Mouse (Mus musculus): ENCODE results near the gene Hs6st1. TPM values are rescaled to one million over a fixed set of nuclear protein-coding genes. Genes with fewer than 3 reads are reported as not detected.
A peak's percentile ranks its signal among the peaks of the same experiment; 100 is the strongest.

The Hs6st1 gene
- polyA plus RNA-seq, 1 experiment from 2014 or later, result 6.1 TPM

DNA sequence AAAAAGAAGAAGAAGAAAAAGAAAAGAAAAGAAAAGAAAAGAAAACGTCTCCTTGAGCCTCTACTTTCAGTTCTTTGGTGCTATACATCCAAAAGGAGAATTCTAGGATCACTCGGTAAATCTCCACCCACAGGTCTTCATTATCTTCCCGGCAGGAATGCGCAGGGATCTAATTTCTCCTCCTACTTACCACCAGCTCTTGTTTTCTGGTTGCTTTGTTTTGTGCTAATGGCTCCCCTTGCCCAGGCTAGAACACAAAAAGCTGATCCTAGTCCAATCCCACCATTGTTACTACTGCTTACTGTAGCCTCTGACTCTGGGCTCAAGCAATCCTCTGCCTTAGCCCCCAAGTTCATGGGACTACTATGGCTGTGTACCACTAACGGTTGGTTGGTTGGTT lies 16.9 kb downstream of the Hs6st1 start:
- ATAC-seq (ENCODE audit: low read depth) (no peak), DNase-seq (no peak)
- H3K27ac ChIP-seq, result no peak overlapping the region; the same call in 1 of the 2 replicates
- H3K9me3 ChIP-seq (replicated peaks), result no peaks in the 10 kb centered on the region
- H3K4me3 ChIP-seq (replicated peaks), result no peak overlapping the region
- no peaks in the 10 kb centered on the region for H3K27me3 ChIP-seq
- H3K4me2 ChIP-seq, result no peak overlapping the region
- no peak overlapping the region for H3K9ac ChIP-seq
- peaks cover 78% of the 10 kb centered on the region for H3K4me1 ChIP-seq (replicated peaks)
- 93% methylated on average over 5 of the region's 5 CpGs for WGBS (ENCODE audit: insufficient replicate concordance)
- H3K36me3 ChIP-seq, result peaks cover 94% of the 10 kb centered on the region

DNA sequence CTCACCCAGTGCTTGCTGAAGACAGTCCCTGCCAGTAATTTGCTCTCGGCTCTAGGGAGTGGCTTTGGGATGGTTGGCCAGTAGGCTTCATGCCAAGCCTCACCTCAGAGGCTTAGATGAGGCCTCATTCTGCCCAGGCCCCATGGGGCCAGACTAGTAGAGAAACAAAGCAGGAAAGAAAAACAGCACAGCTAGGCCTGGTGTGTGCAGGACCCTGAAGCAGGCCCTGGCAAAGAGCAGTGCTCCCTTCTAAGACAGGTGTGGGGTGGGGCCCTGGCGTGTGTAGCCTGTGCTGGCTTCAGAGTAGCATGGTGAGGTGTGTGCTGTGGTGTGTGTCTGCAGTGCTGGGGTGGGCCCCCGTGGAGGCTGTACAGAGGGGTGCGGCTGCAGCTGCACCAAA lies 20.2 kb downstream of the Hs6st1 start:
- Histone ChIP-seq H3K27me3 (no peaks in the 10 kb centered on the region), H3K4me3 (replicated peaks) (peak overlapping the region; percentile 6), H3K9ac (peak overlapping the region; percentile 83), H3K4me2 (peak overlapping the region; percentile 71), H3K36me3 (peaks cover 81% of the 10 kb centered on the region), H3K27ac (peak overlapping the region; percentile 99), H3K4me1 (replicated peaks) (peaks cover 89% of the 10 kb centered on the region), H3K9me3 (replicated peaks) (no peaks in the 10 kb centered on the region)
- DNase-seq, result no peak
- WGBS (ENCODE audit: insufficient replicate concordance), result 53% methylated on average over 4 of the region's 4 CpGs
- no peak for ATAC-seq (ENCODE audit: low read depth)

DNA sequence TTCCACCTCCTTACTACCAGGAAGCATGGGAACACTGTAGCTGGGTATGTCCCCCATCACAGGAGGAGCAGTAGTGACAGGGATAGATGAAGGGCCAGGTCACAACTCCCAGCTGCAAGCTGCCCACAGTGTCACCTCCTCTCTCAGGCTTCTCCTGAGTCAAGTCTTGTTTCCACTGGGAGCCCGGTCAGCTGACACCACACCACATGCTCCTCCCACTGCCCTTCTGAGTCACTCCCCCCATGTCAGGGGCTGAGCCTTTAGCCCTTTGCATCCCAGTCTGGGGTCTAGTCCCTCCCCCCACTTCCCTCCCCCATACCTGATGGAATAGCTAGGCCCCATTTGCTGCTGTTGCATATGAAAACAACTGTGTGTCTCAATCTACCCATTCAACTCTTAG lies 21.3 kb downstream of the Hs6st1 start:
- peak overlapping the region; percentile 71 for H3K4me2 ChIP-seq
- H3K9ac ChIP-seq, result peak overlapping the region; percentile 83
- WGBS (ENCODE audit: insufficient replicate concordance), result 59% methylated on average over 1 of the region's 1 CpGs
- H3K9me3 ChIP-seq (replicated peaks), result no peaks in the 10 kb centered on the region
- no peaks in the 10 kb centered on the region for H3K27me3 ChIP-seq
- peaks cover 81% of the 10 kb centered on the region for H3K36me3 ChIP-seq
- DNase-seq (no peak), ATAC-seq (ENCODE audit: low read depth) (peak; percentile 4; the same call in 1 of the 2 replicates)
- peak overlapping the region; percentile 99 for H3K27ac ChIP-seq
- peak overlapping the region; percentile 37 for H3K4me3 ChIP-seq (replicated peaks)
- H3K4me1 ChIP-seq (replicated peaks), result peaks cover 93% of the 10 kb centered on the region

DNA sequence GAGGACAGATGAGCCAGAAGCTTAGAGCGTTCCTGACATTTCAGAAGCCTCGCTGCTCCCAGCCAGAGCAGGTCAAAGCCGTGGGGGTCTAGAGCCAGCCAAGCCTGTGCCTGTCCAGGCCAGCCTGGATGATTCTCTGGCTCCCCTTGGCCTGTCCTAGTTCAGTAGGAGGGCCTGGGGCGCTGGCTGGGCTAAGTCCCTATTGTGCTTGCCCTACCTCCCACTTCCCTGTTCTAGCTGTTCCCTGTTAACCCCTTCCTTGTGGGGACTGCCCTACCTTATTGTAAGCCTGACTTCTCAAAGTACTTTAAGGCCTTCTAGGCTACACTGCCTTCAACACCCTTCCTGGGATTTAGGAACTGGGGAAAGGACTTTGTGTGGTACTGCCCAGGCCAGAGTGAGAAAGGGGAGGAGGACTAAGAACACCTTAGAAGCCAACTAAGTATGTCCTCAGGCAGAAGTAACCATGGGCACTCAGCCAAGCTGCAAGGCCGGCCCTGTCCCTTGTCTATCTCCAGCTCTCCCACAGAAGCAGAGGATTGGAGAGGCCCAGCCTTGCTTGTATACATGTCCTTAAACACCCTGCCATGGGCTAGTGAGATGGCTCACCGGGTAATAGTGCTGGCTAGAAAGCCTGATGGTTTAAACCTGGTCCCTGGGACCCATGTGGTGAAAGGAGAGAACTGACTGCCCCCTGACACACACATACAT lies 22.0 kb downstream of the Hs6st1 start:
- DNase-seq (peak; percentile 34), ATAC-seq (ENCODE audit: low read depth) (peak; percentile 23)
- peak overlapping the region; percentile 83 for H3K9ac ChIP-seq
- peaks cover 81% of the 10 kb centered on the region for H3K36me3 ChIP-seq
- 60% methylated on average over 6 of the region's 6 CpGs for whole genome bisulfite sequencing (ENCODE audit: insufficient replicate concordance)
- H3K4me2 ChIP-seq, result peak overlapping the region; percentile 71
- H3K27ac ChIP-seq, result peak overlapping the region; percentile 99
- no peaks in the 10 kb centered on the region for H3K9me3 ChIP-seq (replicated peaks)
- peak overlapping the region; percentile 37 for H3K4me3 ChIP-seq (replicated peaks)
- peaks cover 98% of the 10 kb centered on the region for H3K4me1 ChIP-seq (replicated peaks)
- no peaks in the 10 kb centered on the region for H3K27me3 ChIP-seq

DNA sequence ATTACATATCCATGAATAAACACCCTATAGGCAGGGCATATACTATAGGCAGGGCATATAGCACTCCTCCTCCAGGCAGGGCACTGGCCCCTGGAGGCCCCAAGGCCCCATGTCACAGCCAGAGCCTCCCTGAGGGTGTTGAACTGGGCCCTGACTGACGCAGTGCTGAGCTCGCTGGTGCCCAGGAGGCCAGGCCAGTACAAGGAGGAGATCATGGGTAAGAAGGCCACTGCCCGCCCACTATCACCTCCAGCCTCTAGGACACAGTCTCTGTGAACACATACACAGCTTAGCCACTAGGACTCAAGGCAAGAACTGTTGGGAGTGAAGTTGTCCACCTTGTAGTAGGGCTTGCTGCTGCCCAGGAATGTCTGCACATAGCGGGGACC lies 22.5 kb downstream of the Hs6st1 start:
- Histone ChIP-seq H3K27me3 (no peaks in the 10 kb centered on the region), H3K4me2 (peak overlapping the region; percentile 71), H3K27ac (peak overlapping the region; percentile 99), H3K4me1 (replicated peaks) (peaks cover 99% of the 10 kb centered on the region), H3K9me3 (replicated peaks) (no peaks in the 10 kb centered on the region), H3K36me3 (peaks cover 78% of the 10 kb centered on the region), H3K4me3 (replicated peaks) (peak overlapping the region; percentile 37), H3K9ac (peak overlapping the region; percentile 83)
- ATAC-seq (ENCODE audit: low read depth), result peak; percentile 76
- 41% methylated on average over 4 of the region's 4 CpGs for WGBS (ENCODE audit: insufficient replicate concordance)
- DNase-seq, result peak; percentile 56

DNA sequence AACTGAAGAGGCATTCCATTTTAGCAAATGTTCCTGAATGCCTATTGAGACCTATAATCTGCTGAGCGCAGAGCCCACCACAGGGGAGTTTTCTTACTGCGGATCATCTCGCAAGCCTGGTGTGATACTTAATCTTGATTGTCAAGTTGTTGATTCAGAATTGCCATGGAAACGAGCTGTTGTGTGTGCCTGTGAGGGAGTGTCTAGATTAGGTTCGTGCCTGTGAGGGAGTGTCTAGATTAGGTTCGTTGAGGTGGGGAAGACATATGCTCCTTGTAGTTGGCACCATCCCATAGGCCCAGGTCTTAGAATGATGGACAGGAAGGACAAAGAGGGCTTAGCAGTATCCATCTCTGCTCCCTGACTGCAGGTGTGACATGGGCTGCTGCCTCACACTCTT lies 23.0 kb downstream of the Hs6st1 start:
- peak; percentile 84 for ATAC-seq (ENCODE audit: low read depth)
- DNase-seq, result peak; percentile 84
- Histone ChIP-seq H3K9me3 (replicated peaks) (no peaks in the 10 kb centered on the region), H3K4me3 (replicated peaks) (peak overlapping the region; percentile 37), H3K27ac (peak overlapping the region; percentile 99), H3K27me3 (no peaks in the 10 kb centered on the region), H3K9ac (peak overlapping the region; percentile 83), H3K36me3 (peaks cover 77% of the 10 kb centered on the region), H3K4me1 (replicated peaks) (peaks cover 100% of the 10 kb centered on the region), H3K4me2 (peak overlapping the region; percentile 71)
- WGBS (ENCODE audit: insufficient replicate concordance), result 19% methylated on average over 6 of the region's 6 CpGs

DNA sequence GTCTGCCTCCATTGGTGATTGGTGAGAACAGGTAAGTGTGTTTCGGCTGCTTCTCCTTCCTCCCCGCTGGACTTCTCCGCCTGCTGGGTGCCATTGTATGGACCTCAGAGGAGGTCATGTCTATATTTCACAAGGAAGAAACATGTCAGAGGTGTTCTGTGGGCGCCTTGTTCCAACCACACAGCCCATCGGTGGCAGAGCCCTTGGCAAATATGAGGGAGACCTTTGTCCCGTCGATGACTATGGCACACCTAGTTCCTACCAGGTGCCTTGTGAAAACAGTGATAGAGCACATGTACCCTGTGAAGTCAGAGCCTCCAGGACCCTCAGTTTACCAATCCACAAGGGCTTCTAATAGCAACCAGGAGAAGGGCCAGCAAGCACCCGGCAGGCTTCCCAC lies 25.5 kb downstream of the Hs6st1 start:
- H3K9me3 ChIP-seq (replicated peaks), result no peaks in the 10 kb centered on the region
- H3K27me3 ChIP-seq, result no peaks in the 10 kb centered on the region
- H3K27ac ChIP-seq, result peak overlapping the region; percentile 99
- H3K4me2 ChIP-seq, result no peak overlapping the region
- no peak overlapping the region for H3K4me3 ChIP-seq (replicated peaks)
- H3K4me1 ChIP-seq (replicated peaks), result peaks cover 98% of the 10 kb centered on the region
- WGBS (ENCODE audit: insufficient replicate concordance), result 94% methylated on average over 8 of the region's 8 CpGs
- ATAC-seq (ENCODE audit: low read depth), result no peak
- H3K36me3 ChIP-seq, result peaks cover 75% of the 10 kb centered on the region
- DNase-seq, result no peak
- H3K9ac ChIP-seq, result peak overlapping the region; percentile 73

DNA sequence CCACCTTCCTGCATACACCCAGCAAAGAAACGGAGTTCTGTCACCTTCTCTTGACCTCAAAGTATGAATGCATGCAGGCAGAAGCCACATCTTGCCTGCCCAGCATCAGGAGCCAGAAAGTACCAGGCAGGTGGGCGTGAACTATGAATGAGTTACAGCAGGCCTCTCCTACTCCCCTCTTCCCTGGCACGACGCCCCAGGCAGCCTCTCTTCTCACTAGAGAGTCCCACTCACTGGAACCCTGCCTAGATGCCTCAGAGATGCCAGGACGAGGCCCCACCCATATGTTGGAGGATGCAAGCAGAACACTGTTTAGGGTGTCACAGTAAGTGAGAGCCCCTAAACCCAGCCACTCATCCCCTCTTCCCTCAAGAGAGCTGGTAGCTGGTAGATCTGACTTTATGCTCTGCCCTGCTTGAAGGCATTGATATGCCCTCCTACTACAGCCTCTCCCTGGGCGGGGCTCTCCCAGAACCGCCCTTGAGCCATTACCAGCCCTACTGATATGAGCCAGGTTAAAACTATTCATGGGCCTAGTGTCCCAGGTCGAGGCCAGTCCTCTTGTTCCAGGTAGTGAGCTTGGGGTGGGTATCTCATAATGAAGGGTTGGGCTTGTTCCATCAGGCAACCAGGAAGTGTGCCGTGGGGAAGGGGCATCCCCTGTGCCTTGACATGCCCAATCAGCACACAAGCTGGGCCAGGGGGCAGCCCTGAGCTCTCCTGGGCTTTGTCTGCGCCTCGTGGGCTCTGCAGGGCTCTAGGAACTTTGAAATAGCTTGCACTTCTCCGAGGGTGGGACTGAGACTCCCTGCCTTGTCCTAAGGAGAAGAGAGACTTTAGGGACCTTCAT lies 27.4 kb downstream of the Hs6st1 start:
- H3K36me3 ChIP-seq, result peaks cover 83% of the 10 kb centered on the region

DNA sequence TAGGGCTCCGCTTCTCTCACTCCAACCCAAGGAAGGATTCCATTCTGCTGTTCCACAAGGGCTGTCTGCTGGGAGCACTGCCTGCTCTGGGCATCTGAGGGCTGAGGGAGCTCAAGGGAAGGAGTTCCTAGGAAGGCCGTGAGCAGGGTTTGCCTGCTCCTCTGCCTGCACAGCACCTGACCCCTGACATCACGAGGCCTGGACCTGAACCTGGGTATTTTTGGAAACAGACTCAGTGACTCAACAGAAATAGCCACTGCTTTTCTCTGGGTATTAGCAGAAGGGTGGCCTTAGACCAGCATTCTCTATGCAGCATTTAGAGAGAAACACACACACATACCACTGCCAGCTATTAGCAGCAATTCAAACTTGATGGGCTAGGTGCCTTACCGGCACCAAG lies 30.2 kb downstream of the Hs6st1 start:
- H3K36me3 ChIP-seq, result peaks cover 91% of the 10 kb centered on the region
- peak overlapping the region; percentile 99 for H3K27ac ChIP-seq
- no peak for ATAC-seq (ENCODE audit: low read depth)
- no peaks in the 10 kb centered on the region for H3K27me3 ChIP-seq
- DNase-seq, result no peak
- no peak overlapping the region for H3K4me3 ChIP-seq (replicated peaks)
- H3K4me2 ChIP-seq, result no peak overlapping the region
- WGBS (ENCODE audit: insufficient replicate concordance), result 89% methylated on average over 4 of the region's 4 CpGs
- H3K9me3 ChIP-seq (replicated peaks), result no peaks in the 10 kb centered on the region
- H3K9ac ChIP-seq, result peak overlapping the region; percentile 49
- peaks cover 83% of the 10 kb centered on the region for H3K4me1 ChIP-seq (replicated peaks)

More for the DNA sequence above, 27.4 kb downstream of the Hs6st1 start:
- Histone ChIP-seq H3K4me2 (peak overlapping the region; percentile 62), H3K4me3 (replicated peaks) (peak overlapping the region; percentile 24), H3K9me3 (replicated peaks) (no peaks in the 10 kb centered on the region), H3K27me3 (no peaks in the 10 kb centered on the region), H3K27ac (peak overlapping the region; percentile 99), H3K4me1 (replicated peaks) (peaks cover 98% of the 10 kb centered on the region), H3K9ac (peak overlapping the region; percentile 73)
- DNase-seq (peak; percentile 77), ATAC-seq (ENCODE audit: low read depth) (peak; percentile 85)
- WGBS (ENCODE audit: insufficient replicate concordance), result 48% methylated on average over 12 of the region's 12 CpGs

DNA sequence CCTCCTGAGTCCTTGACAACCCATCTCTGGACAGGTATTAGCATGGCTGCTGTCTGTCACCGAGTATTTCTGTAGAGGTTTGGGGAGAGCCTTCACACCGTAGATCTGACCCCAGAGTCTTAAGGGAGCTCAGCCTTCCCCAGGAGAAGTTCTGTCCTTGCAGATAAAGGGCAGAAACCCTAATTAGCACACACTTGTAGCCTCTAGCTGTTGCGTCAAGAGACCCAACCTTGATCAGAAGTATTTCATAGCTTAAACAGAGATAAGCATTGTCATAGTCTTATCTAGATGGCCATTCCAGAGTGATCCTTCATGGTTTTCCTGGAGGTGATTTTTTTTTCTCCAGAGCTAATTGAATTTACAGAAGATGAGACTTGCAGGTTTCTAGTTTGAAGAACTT lies 32.2 kb downstream of the Hs6st1 start:
- Histone ChIP-seq H3K36me3 (peaks cover 91% of the 10 kb centered on the region), H3K4me1 (replicated peaks) (peaks cover 63% of the 10 kb centered on the region), H3K4me3 (replicated peaks) (no peak overlapping the region), H3K9ac (peak overlapping the region; percentile 15; the same call in 1 of the 2 replicates), H3K4me2 (no peak overlapping the region), H3K9me3 (replicated peaks) (no peaks in the 10 kb centered on the region), H3K27me3 (no peaks in the 10 kb centered on the region), H3K27ac (peak overlapping the region; percentile 99)
- DNase-seq, result no peak
- WGBS (ENCODE audit: insufficient replicate concordance), result 39% methylated on average over 3 of the region's 3 CpGs
- no peak for ATAC-seq (ENCODE audit: low read depth)

DNA sequence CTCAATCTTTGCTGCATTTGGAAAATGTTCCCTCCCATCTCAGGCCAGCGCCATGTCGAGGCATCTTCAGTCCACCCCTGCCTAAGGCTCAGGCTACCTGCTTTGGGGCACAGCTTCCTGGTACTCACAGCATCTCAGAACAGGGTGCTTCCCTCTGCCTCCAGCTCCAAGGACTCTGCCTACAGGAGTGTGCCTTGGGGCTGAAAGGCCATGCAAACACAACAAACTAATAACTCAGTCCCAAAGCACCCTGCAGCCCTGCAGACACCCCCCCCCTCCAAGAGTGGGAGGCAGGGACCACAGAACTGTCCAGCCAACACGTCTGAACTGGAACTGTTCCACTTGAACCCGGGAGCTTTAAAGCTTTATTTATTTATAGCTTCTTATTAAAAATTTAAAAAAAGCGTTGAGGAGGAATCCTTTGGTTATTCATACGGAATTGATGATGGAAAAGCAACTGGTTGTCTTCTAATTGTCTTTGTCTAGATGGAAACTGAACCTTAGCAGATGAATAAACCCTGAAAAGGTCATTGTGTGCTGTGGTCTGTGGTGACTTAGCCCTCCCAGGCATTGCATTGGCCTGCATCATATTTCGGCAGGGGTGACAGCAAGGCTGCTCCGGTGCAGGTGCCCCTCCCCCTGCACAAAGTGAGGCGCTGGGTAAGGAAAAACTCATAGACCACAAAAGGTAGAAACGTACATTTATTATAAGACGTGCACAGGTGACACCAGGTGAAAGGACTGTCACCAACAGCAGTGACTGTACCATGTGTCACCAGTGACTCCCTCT lies 37.9 kb downstream of the Hs6st1 start:
- Histone ChIP-seq H3K4me3 (replicated peaks) (no peak overlapping the region), H3K9ac (no peak overlapping the region), H3K4me1 (replicated peaks) (peaks cover 8% of the 10 kb centered on the region), H3K27me3 (no peaks in the 10 kb centered on the region), H3K27ac (no peak overlapping the region), H3K9me3 (replicated peaks) (no peaks in the 10 kb centered on the region), H3K36me3 (peaks cover 59% of the 10 kb centered on the region), H3K4me2 (no peak overlapping the region)
- no peak for DNase-seq
- 90% methylated on average over 11 of the region's 11 CpGs for WGBS (ENCODE audit: insufficient replicate concordance)
- ATAC-seq (ENCODE audit: low read depth), result no peak
